Mouse (Mus musculus) forebrain, embryonic 14.5 days (tissue): ENCODE measurements around the gene Ppara. TPM values are rescaled to one million over a fixed set of nuclear protein-coding genes. Genes with fewer than 3 reads are reported as not detected.

Experiments
- ATAC-seq: fragments of 200-750 bp; cut with Nextera tagmentation; 2 replicates; pipeline ENCODE4 v1.8.0; 2017; ENCODE audit warnings: mild to moderate bottlenecking, moderate library complexity
- DNase-seq: peaks from one replicate; pipeline ENCODE4 v3.0.0-alpha.2; 2015; ENCODE audit warnings: low spot score
- H3K27ac ChIP-seq: fragments of 300-500 bp; sonication (generic); 2 replicates; pipeline ENCODE4 v1.5.1; 2014; ENCODE audit warnings: low read depth, mild to moderate bottlenecking, control low read depth, low read length, moderate library complexity
- H3K27me3 ChIP-seq: fragments of 300-500 bp; sonication (generic); replicated peaks from 2 replicates; pipeline ENCODE4 v1.6.1; 2014; ENCODE audit warnings: low read length, control low read depth, mixed read lengths; ENCODE audit not compliant: control insufficient read depth, insufficient read depth
- H3K36me3 ChIP-seq: fragments of 300-500 bp; sonication (generic); 2 replicates; pipeline ENCODE4 v1.6.1; 2014; ENCODE audit warnings: low read length, control low read depth; ENCODE audit not compliant: control insufficient read depth, insufficient read depth
- H3K4me1 ChIP-seq: fragments of 300-500 bp; sonication (generic); 2 replicates; pipeline ENCODE4 v1.6.1; 2014; ENCODE audit warnings: antibody characterized with exemption, low read length, control low read depth; ENCODE audit not compliant: control insufficient read depth, insufficient read depth
- H3K4me2 ChIP-seq: fragments of 300-500 bp; sonication (generic); 2 replicates; pipeline ENCODE4 v1.6.1; 2014; ENCODE audit warnings: mild to moderate bottlenecking, control low read depth, low read length
- H3K4me3 ChIP-seq: fragments of 300-500 bp; sonication (generic); 2 replicates; pipeline ENCODE4 v1.5.1; 2014; ENCODE audit warnings: low read depth, low read length, control low read depth
- H3K9ac ChIP-seq: fragments of 300-500 bp; sonication (generic); 2 replicates; pipeline ENCODE4 v1.6.1; 2014; ENCODE audit warnings: mild to moderate bottlenecking, low read length, control low read depth, moderate library complexity
- H3K9me3 ChIP-seq: fragments of 300-500 bp; sonication (generic); replicated peaks from 2 replicates; pipeline ENCODE4 v1.6.1; 2016; ENCODE audit warnings: low read length, control low read depth, mixed read lengths; ENCODE audit not compliant: control insufficient read depth
- WGBS: fragments of 180-500 bp; shearing (Covaris S2); extraction: QIAGEN DNeasy Blood & Tissue Kit; methylation state at CpG from one replicate; pipeline ENCODE4 v1.1.7; 2014; 5-methylcytosine and 5-hydroxymethylcytosine counted together
- polyA plus RNA-seq: library from polyadenylated mRNA; unstranded; fragments of >200 nt; fragmentation: Nextera tagmentation; extraction: Ambion mirVana; gene quantifications from 2 replicates; pipeline ENCODE4 v1.2.1, GENCODE M21; 2014

Ppara gene
- polyA plus RNA-seq, 1 experiment from 2014 or later, result 0.67 TPM

DNA sequence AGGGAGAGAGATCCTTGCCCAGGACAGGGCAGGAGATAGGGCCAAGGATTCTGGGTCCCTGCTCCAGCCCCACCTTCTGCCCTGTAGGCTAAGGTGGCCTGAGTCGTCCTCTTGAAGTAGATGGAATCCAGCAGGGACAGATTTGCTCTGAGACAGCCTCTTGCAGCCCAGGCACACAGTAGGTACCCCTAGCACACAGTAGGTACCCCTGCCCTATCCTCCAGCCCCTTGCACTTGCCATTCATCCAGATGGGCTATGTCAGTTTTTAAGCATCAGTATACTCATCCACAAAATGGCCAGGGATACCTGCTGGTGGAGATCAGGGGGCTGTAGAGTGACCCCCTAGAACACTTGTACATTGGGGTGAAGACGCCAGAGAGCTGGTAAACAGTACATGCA is 41.0 kb upstream of the Ppara start:
- DNase-seq (no peak), ATAC-seq (no peak)
- no peaks in the 10 kb centered on the region for H3K9me3 ChIP-seq
- H3K4me2 ChIP-seq, result no peak overlapping the region
- no peak overlapping the region for H3K27ac ChIP-seq
- WGBS, result 86% methylated on average over 2 of the region's 2 CpGs
- H3K4me1 ChIP-seq, result no peaks in the 10 kb centered on the region
- H3K36me3 ChIP-seq, result peaks cover 96% of the 10 kb centered on the region
- H3K4me3 ChIP-seq, result no peak overlapping the region
- H3K27me3 ChIP-seq, result no peaks in the 10 kb centered on the region
- H3K9ac ChIP-seq, result no peak overlapping the region

DNA sequence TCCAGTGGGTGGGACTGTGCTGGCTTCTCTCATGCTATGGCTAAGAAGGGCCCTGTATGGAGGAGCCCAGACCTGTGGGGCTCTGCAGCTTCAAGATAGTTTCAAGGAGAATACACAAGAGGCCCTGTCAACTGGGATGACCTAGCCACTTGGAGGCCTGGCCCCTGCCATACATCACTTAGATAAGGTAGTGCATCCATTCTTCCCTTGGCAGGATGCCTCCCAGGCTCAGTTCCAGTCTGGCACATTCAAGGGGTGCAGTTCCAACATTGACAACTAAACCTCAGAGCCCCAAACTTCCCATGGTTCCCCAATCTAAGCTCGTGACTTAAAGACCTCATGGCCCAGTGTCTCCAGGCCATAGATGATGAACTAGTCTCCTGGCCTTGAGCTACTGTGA is 40.4 kb upstream of the Ppara start:
- Histone ChIP-seq H3K27ac (no peak overlapping the region), H3K4me3 (no peak overlapping the region), H3K4me1 (no peaks in the 10 kb centered on the region), H3K9me3 (no peaks in the 10 kb centered on the region), H3K9ac (no peak overlapping the region), H3K27me3 (no peaks in the 10 kb centered on the region), H3K4me2 (no peak overlapping the region), H3K36me3 (peaks cover 96% of the 10 kb centered on the region)
- WGBS, result 76% methylated on average over 1 of the region's 1 CpGs
- ATAC-seq (no peak), DNase-seq (no peak)

- Histone ChIP-seq H3K9me3 (no peaks in the 10 kb centered on the region), H3K4me1 (no peaks in the 10 kb centered on the region), H3K36me3 (peaks cover 96% of the 10 kb centered on the region), H3K27me3 (no peaks in the 10 kb centered on the region), H3K4me2 (no peak overlapping the region), H3K9ac (no peak overlapping the region), H3K4me3 (no peak overlapping the region), H3K27ac (no peak overlapping the region)
- WGBS, result 91% methylated on average over 4 of the region's 4 CpGs
- ATAC-seq, result no peak
- DNase-seq, result no peak
Observed at GRCm38 (mm10) chr15:85695304-85695703, 39.5 kb upstream of the Ppara start.

DNA sequence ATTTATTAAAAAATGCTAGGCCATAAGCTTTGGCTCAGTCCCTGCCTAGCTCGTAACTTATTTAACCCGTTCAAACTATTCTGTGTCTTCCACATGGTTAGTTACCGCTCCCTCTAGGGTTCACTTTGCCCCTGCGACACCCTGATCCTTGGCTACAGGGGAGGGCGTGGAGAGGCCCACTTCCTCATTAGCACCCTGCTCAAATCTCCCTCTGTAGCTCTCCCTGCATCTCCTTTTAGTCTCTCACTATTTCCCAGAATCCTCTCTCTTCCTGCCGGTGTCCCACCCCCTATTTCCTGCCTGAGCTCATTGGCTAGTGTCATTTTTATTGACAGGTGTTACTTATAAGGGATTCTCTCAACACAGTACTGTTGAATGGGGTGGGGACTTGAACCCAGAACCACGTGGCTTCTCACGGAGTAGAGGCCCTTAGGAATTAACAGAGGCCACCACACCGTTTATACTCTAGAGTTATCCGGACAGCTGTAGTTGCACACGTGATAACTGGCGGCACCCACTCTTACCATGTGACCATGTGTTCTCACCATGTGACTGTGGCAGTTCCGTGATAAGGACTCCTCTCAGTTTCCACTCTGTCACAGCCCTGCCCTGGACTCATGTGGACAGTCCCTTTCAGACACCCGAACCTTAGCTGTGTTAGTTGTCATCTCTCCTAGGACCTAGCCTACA is 36.3 kb upstream of the Ppara start:
- Histone ChIP-seq H3K27me3 (no peaks in the 10 kb centered on the region), H3K4me3 (no peak overlapping the region), H3K36me3 (peaks cover 98% of the 10 kb centered on the region), H3K9me3 (no peaks in the 10 kb centered on the region), H3K9ac (no peak overlapping the region), H3K4me1 (peaks cover 9% of the 10 kb centered on the region), H3K27ac (no peak overlapping the region), H3K4me2 (no peak overlapping the region)
- no peak for ATAC-seq
- DNase-seq, result no peak
- WGBS, result 89% methylated on average over 14 of the region's 14 CpGs

DNA sequence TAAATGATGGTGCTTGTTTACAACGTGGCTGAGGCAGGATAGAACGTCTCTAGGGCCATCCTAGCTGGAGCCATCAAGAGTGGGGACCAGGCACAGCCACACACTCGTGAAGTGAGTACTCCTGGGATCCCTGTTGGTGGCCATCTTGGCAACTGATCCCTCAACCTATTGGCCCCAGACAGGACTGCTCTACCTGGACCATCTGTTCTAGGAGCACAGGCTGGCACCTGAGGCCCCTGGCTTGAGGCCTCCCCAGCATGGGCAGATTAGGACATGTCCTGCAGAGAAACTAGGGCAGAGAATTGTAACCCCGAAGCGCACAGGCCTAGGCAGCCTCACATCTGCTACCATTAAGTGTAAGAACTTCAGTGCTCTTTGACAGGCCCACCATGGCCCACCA is 35.3 kb upstream of the Ppara start:
- DNase-seq, result no peak

GRCm38 (mm10) chr15:85699862-85700501 is 34.8 kb upstream of the Ppara start:
- 91% methylated on average over 13 of the region's 13 CpGs for WGBS
- peaks cover 9% of the 10 kb centered on the region for H3K4me1 ChIP-seq
- no peaks in the 10 kb centered on the region for H3K27me3 ChIP-seq
- peaks cover 98% of the 10 kb centered on the region for H3K36me3 ChIP-seq
- DNase-seq, result no peak
- no peak overlapping the region for H3K4me3 ChIP-seq
- no peak overlapping the region for H3K9ac ChIP-seq
- H3K9me3 ChIP-seq, result no peaks in the 10 kb centered on the region
- ATAC-seq, result no peak
- peak overlapping the region; percentile 27; the same call in 1 of the 2 replicates for H3K27ac ChIP-seq
- H3K4me2 ChIP-seq, result no peak overlapping the region

More for the DNA sequence above, 35.3 kb upstream of the Ppara start:
- Histone ChIP-seq H3K9me3 (no peaks in the 10 kb centered on the region), H3K4me2 (no peak overlapping the region), H3K27me3 (no peaks in the 10 kb centered on the region), H3K9ac (no peak overlapping the region), H3K36me3 (peaks cover 98% of the 10 kb centered on the region), H3K4me1 (peaks cover 9% of the 10 kb centered on the region), H3K27ac (no peak overlapping the region), H3K4me3 (no peak overlapping the region)
- no peak for ATAC-seq
- WGBS, result 89% methylated on average over 5 of the region's 5 CpGs

- ATAC-seq (no peak), DNase-seq (no peak)
- H3K9ac ChIP-seq, result no peak overlapping the region
- H3K36me3 ChIP-seq, result peaks cover 98% of the 10 kb centered on the region
- peaks cover 9% of the 10 kb centered on the region for H3K4me1 ChIP-seq
- no peak overlapping the region for H3K4me2 ChIP-seq
- H3K4me3 ChIP-seq, result no peak overlapping the region
- H3K27ac ChIP-seq, result peak overlapping the region; percentile 27; the same call in 1 of the 2 replicates
- no peaks in the 10 kb centered on the region for H3K9me3 ChIP-seq
- WGBS, result 80% methylated on average over 9 of the region's 9 CpGs
- no peaks in the 10 kb centered on the region for H3K27me3 ChIP-seq
Observed at GRCm38 (mm10) chr15:85700716-85701115, 34.1 kb upstream of the Ppara start.

- Histone ChIP-seq H3K27ac (peak overlapping the region; percentile 44; the same call in 1 of the 2 replicates), H3K36me3 (peaks cover 98% of the 10 kb centered on the region), H3K27me3 (no peaks in the 10 kb centered on the region), H3K4me2 (no peak overlapping the region), H3K9me3 (no peaks in the 10 kb centered on the region), H3K4me3 (no peak overlapping the region), H3K9ac (no peak overlapping the region), H3K4me1 (peaks cover 9% of the 10 kb centered on the region)
- DNase-seq (no peak), ATAC-seq (no peak)
- 87% methylated on average over 10 of the region's 10 CpGs for WGBS
Observed at GRCm38 (mm10) chr15:85701128-85701930, 33.5 kb upstream of the Ppara start.
